Mouse (Mus musculus) CH12.LX (cell line): ENCODE results near the gene Gm5741. TPM values are rescaled to one million over a fixed set of nuclear protein-coding genes. Genes with fewer than 3 reads are reported as not detected.

Experiments used
- DNase-seq: peaks from one replicate; pipeline ENCODE4 v3.0.0-alpha.2; 2013; ENCODE audit errors: extremely low read depth
- H3K27ac ChIP-seq: 2 replicates; pipeline ENCODE4 v1.5.1; 2012; ENCODE audit warnings: low read depth, mild to moderate bottlenecking, control low read depth, moderate library complexity; ENCODE audit not compliant: insufficient read depth
- H3K27me3 ChIP-seq: replicated peaks from 2 replicates; pipeline ENCODE3; 2012; ENCODE audit warnings: inconsistent platforms
- H3K36me3 ChIP-seq, 2 experiments: replicated peaks in 1 of 2; 2 replicates each; pipeline versions ENCODE3 to v1.6.1; 2012; ENCODE audit warnings: inconsistent platforms in 1 of 2, low read length in 1 of 2, mild to moderate bottlenecking in 1 of 2, mixed read lengths in 1 of 2, moderate library complexity in 1 of 2; ENCODE audit not compliant: control insufficient read depth in 1 of 2, insufficient read depth in 1 of 2
- H3K4me1 ChIP-seq, 2 experiments: 2 replicates each; pipeline ENCODE4 v1.6.1; 2012; ENCODE audit warnings: inconsistent platforms in 1 of 2, moderate library complexity in 1 of 2; ENCODE audit not compliant: insufficient read depth in 2 of 2, control insufficient read depth in 1 of 2
- H3K4me2 ChIP-seq: 2 replicates; pipeline ENCODE4 v1.6.1; 2012; ENCODE audit warnings: low read depth, mild to moderate bottlenecking, control low read depth; ENCODE audit not compliant: poor library complexity, insufficient read depth, severe bottlenecking
- H3K4me3 ChIP-seq, 3 experiments: fragments of 150-350 bp in 1 of 3; sonication (generic) in 1 of 3; replicated peaks in 1 of 3; 2 replicates each; pipeline versions ENCODE3 to v1.5.1; 2011 to 2012; ENCODE audit warnings: low read depth in 2 of 3, low read length in 2 of 3, mild to moderate bottlenecking in 2 of 3, moderate library complexity in 2 of 3, control low read depth in 1 of 3, improper control_type of control experiment in 1 of 3, inconsistent platforms in 1 of 3, mixed read lengths in 1 of 3; ENCODE audit not compliant: poor library complexity in 1 of 3
- H3K79me2 ChIP-seq: replicated peaks from 2 replicates; pipeline ENCODE4 v1.6.1; 2012; ENCODE audit warnings: mild to moderate bottlenecking, moderate library complexity; ENCODE audit not compliant: control insufficient read depth, poor library complexity, insufficient read depth, severe bottlenecking; ENCODE audit errors: extremely low read depth
- H3K9ac ChIP-seq: 2 replicates; pipeline ENCODE4 v1.6.1; 2012; ENCODE audit warnings: low read depth, mild to moderate bottlenecking, control low read depth, moderate library complexity; ENCODE audit not compliant: insufficient read depth
- H3K9me3 ChIP-seq: replicated peaks from 2 replicates; pipeline ENCODE3; 2012; ENCODE audit warnings: low read length, inconsistent platforms, mixed read lengths
- CTCF ChIP-seq, 2 experiments: IDR thresholded peaks in 1 of 2; conservative IDR thresholded peaks in 1 of 2; 2 replicates each; pipeline ENCODE4 v1.5.1; 2011 to 2012; ENCODE audit warnings: low read depth in 2 of 2, low read length in 2 of 2, improper control_type of control experiment in 1 of 2, inconsistent platforms in 1 of 2, mild to moderate bottlenecking in 1 of 2, moderate library complexity in 1 of 2
- E2F4 ChIP-seq: IDR thresholded peaks from 2 replicates; pipeline ENCODE4 v1.6.1; 2011; ENCODE audit warnings: low read depth, low read length, improper control_type of control experiment; ENCODE audit not compliant: insufficient replicate concordance
- ELF1 ChIP-seq: IDR thresholded peaks from 2 replicates; pipeline ENCODE4 v1.6.1; 2014; ENCODE audit warnings: low read depth, mild to moderate bottlenecking, inconsistent platforms, low read length, improper control_type of control experiment
- HCFC1 ChIP-seq: IDR thresholded peaks from 2 replicates; pipeline ENCODE4 v1.6.1; 2012; ENCODE audit warnings: low read depth, mild to moderate bottlenecking, inconsistent platforms, low read length, improper control_type of control experiment
- KAT2A ChIP-seq: IDR thresholded peaks from 2 replicates; pipeline ENCODE4 v1.6.1; 2012; ENCODE audit warnings: low read length, improper control_type of control experiment, inconsistent platforms; ENCODE audit not compliant: insufficient replicate concordance
- MAX ChIP-seq: IDR thresholded peaks from 2 replicates; pipeline ENCODE4 v1.6.1; 2011; ENCODE audit warnings: low read length, improper control_type of control experiment
- MAZ ChIP-seq: IDR thresholded peaks from 2 replicates; pipeline ENCODE4 v1.6.1; 2012; ENCODE audit warnings: low read depth, mild to moderate bottlenecking, inconsistent platforms, low read length, improper control_type of control experiment, moderate library complexity
- MXI1 ChIP-seq: IDR thresholded peaks from 2 replicates; pipeline ENCODE4 v1.6.1; 2011; ENCODE audit warnings: mild to moderate bottlenecking, low read depth, low read length, improper control_type of control experiment
- MYC ChIP-seq: IDR thresholded peaks from 2 replicates; pipeline ENCODE4 v1.6.1; 2011; ENCODE audit warnings: low read depth, mild to moderate bottlenecking, improper control_type of control experiment, low read length
- NELFE ChIP-seq: IDR thresholded peaks from 2 replicates; pipeline ENCODE4 v1.6.1; 2011; ENCODE audit warnings: low read depth, low read length, improper control_type of control experiment
- POLR2A ChIP-seq: IDR thresholded peaks from 2 replicates; pipeline ENCODE4 v1.6.1; 2011; ENCODE audit warnings: low read depth, mild to moderate bottlenecking, improper control_type of control experiment, low read length
- POLR2AphosphoS2 ChIP-seq: IDR thresholded peaks from 2 replicates; pipeline ENCODE4 v1.6.1; 2011; ENCODE audit warnings: low read depth, low read length, improper control_type of control experiment
- SIN3A ChIP-seq: IDR thresholded peaks from 2 replicates; pipeline ENCODE4 v1.6.1; 2012; ENCODE audit warnings: low read length, improper control_type of control experiment, inconsistent platforms
- TBP ChIP-seq: conservative IDR thresholded peaks from 2 replicates; pipeline ENCODE4 v1.6.1; 2011; ENCODE audit warnings: low read depth, low read length, improper control_type of control experiment
- USF2 ChIP-seq: conservative IDR thresholded peaks from 2 replicates; pipeline ENCODE4 v1.6.1; 2011; ENCODE audit warnings: low read depth, low read length, improper control_type of control experiment
- ZMIZ1 ChIP-seq: IDR thresholded peaks from 2 replicates; pipeline ENCODE4 v1.6.1; 2012; ENCODE audit warnings: low read depth, mild to moderate bottlenecking, inconsistent platforms, low read length, improper control_type of control experiment
- ZNF384 ChIP-seq: IDR thresholded peaks from 2 replicates; pipeline ENCODE4 v1.6.1; 2012; ENCODE audit warnings: low read depth, low read length, improper control_type of control experiment, inconsistent platforms
- dilution Hi-C: fragments of 300-500 bp; cut with MboI; formaldehyde crosslinking; loops from 2 replicates; pipeline ENCODE4 v1.14.3; 2020; ENCODE audit warnings: low sequenced_read_pairs; ENCODE audit not compliant: extremely low pct_unique_long_range_greater_than_20kb, extremely low pct_ligation_motif_present
- in situ Hi-C: fragments of 300-500 bp; cut with MboI; formaldehyde crosslinking; loops from 3 replicates; pipeline ENCODE4 v1.14.3; 2019; ENCODE audit warnings: low sequenced_read_pairs, low pct_ligation_motif_present, low pct_unique_long_range_greater_than_20kb, mixed read lengths
- polyA plus RNA-seq: library from polyadenylated mRNA; unstranded; fragments of >175 nt; gene quantifications from 2 replicates; pipeline ENCODE4 v1.2.1, GENCODE M21; 2012; ENCODE audit warnings: low read depth; ENCODE audit not compliant: insufficient read length
- total RNA-seq, 2 experiments: library from RNA; depleted of rRNA; stranded (reverse); fragments of 300-350 nt in 1 of 2; fragments of >200 nt in 1 of 2; gene quantifications; 2 replicates each; pipeline ENCODE4 v1.2.3; 2012 to 2014

Gm5741 gene
- total and polyA plus RNA-seq, 3 experiments, result 1.0 TPM; not detected in 2

- Histone ChIP-seq H3K4me2 (peak within 1 kb of the TSS; percentile 89), H3K27me3 (no peaks in the 10 kb centered on the region), H3K79me2 (peaks cover 16% of the 10 kb centered on the region), H3K9ac (peak within 1 kb of the TSS; percentile 85), H3K9me3 (no peaks in the 10 kb centered on the region), H3K27ac (peak within 1 kb of the TSS; percentile 53), H3K4me3 (peak within 1 kb of the TSS; percentile 86 to 96 (median 94)), H3K36me3 (peaks cover 27 to 46% of the 10 kb centered on the region in 2 experiments), H3K4me1 (peaks cover 7 to 42% of the 10 kb centered on the region in 2 experiments; a peak in 3 of 4 replicates)
- DNase-seq, result peak; percentile 69
- dilution Hi-C loops, result no loop called here
- peak; percentile 77; the same call in 1 of the 2 replicates for TF ChIP-seq TBP
- TF ChIP-seq ZMIZ1, result no peak
- TF ChIP-seq NELFE, result peak; percentile 0; the same call in 1 of the 2 replicates
- no peak; the same call in 1 of the 2 replicates for TF ChIP-seq POLR2AphosphoS2
- TF ChIP-seq POLR2A, result peak; percentile 49; the same call in 1 of the 2 replicates
- TF ChIP-seq HCFC1, result peak; percentile 85
- peak; percentile 74 for TF ChIP-seq MYC
- TF ChIP-seq MXI1, result peak; percentile 93
- TF ChIP-seq MAX, result peak; percentile 65; the same call in 1 of the 2 replicates
- TF ChIP-seq USF2, result no peak
- TF ChIP-seq E2F4, result no peak
- TF ChIP-seq ZNF384, result no peak
- TF ChIP-seq ELF1, result peak; percentile 77
- TF ChIP-seq KAT2A, result no peak; the same call in 1 of the 2 replicates
- TF ChIP-seq CTCF (conservative IDR thresholded peaks at IDR 0.05 in 1 of 2, IDR thresholded peaks at IDR 0.05 in 1 of 2; ENCODE audit: low read depth in 2 of 2, low read length in 2 of 2), result no peak
- TF ChIP-seq SIN3A, result peak; percentile 88
- in situ Hi-C loops, result no loop called here
Observed at GRCm38 (mm10) chr8:85080532-85081215, 12.9 kb upstream of the Gm5741 start, which contains the start of gene Wdr83os. Gene Wdr83os (plus strand): TSS chr8:85080740.

GRCm38 (mm10) chr8:85080214-85080531, 12.4 kb upstream of the Gm5741 start:
- Histone ChIP-seq H3K27me3 (no peaks in the 10 kb centered on the region), H3K9ac (peak overlapping the region; percentile 85), H3K36me3 (peaks cover 27 to 46% of the 10 kb centered on the region in 2 experiments), H3K4me1 (peaks cover 7 to 41% of the 10 kb centered on the region in 2 experiments; a peak in 3 of 4 replicates), H3K4me2 (peak overlapping the region; percentile 40), H3K27ac (no peak overlapping the region), H3K9me3 (no peaks in the 10 kb centered on the region), H3K4me3 (peak overlapping the region; percentile 86 to 96 (median 94)), H3K79me2 (peaks cover 16% of the 10 kb centered on the region)
- in situ Hi-C loops, result no loop called here
- dilution Hi-C loops, result no loop called here
- TF ChIP-seq MXI1 (no peak), CTCF (conservative IDR thresholded peaks at IDR 0.05 in 1 of 2, IDR thresholded peaks at IDR 0.05 in 1 of 2; ENCODE audit: low read depth in 2 of 2, low read length in 2 of 2) (no peak), POLR2A (0 out of 2 replicates have a peak, but pooled peaks have one; percentile 25), MAZ (no peak), POLR2AphosphoS2 (peak; percentile 59; the same call in 1 of the 2 replicates)
- DNase-seq, result no peak
